Mouse (Mus musculus): ENCODE results near the gene Ttn. TPM values are rescaled to one million over a fixed set of nuclear protein-coding genes. Genes with fewer than 3 reads are reported as not detected.

Gene Ttn
- polyA plus RNA-seq, 1 experiment from 2014 or later = 0.14 TPM

GRCm38 (mm10) chr2:76807284-76807683 lies 175.1 kb downstream of the Ttn start:
- no peaks in the 10 kb centered on the region for H3K36me3 ChIP-seq (ENCODE audit: control insufficient read depth, insufficient read depth, low read length)
- H3K4me2 ChIP-seq (replicated peaks; ENCODE audit: low read depth, low read length) = no peak overlapping the region
- no peak for ATAC-seq (ENCODE audit: insufficient number of reproducible peaks, insufficient read depth, low FRiP score, low read depth)
- no peak overlapping the region for H3K27ac ChIP-seq (ENCODE audit: low read length)
- no peaks in the 10 kb centered on the region for H3K4me1 ChIP-seq (ENCODE audit: control insufficient read depth, insufficient read depth, low read length)
- H3K4me3 ChIP-seq (ENCODE audit: low read depth, low read length) = no peak overlapping the region
- H3K9me3 ChIP-seq (ENCODE audit: control insufficient read depth, low read depth, low read length) = no peaks in the 10 kb centered on the region
- H3K9ac ChIP-seq (replicated peaks; ENCODE audit: low read depth, low read length) = no peak overlapping the region
- H3K27me3 ChIP-seq (ENCODE audit: control insufficient read depth, insufficient read depth, low read length) = no peaks in the 10 kb centered on the region
- WGBS = 83% methylated on average over 7 of the region's 7 CpGs

DNA sequence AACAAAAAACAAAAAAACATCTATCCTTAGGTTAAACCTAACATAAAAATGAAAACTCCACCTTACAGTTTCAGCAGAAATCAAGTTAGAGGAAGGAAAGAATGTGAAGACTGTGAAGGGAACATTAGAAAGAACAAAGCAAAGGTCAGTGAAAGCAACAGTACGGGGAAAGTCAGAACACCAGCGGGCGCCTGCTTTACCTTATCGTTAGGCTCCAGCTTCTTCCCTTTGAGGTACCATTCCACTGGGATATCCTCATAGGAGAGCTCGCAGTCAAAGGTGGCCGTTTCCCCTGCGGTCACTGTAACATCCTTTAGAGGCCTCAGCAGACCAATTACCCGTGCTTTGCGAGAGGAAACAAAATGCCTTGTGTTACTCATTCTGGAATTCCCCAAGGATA lies 175.5 kb downstream of the Ttn start:
- Histone ChIP-seq H3K9ac (replicated peaks; ENCODE audit: low read depth, low read length) (no peak overlapping the region), H3K4me2 (replicated peaks; ENCODE audit: low read depth, low read length) (no peak overlapping the region), H3K36me3 (ENCODE audit: control insufficient read depth, insufficient read depth, low read length) (no peaks in the 10 kb centered on the region), H3K4me1 (ENCODE audit: control insufficient read depth, insufficient read depth, low read length) (no peaks in the 10 kb centered on the region), H3K4me3 (ENCODE audit: low read depth, low read length) (no peak overlapping the region), H3K27ac (ENCODE audit: low read length) (no peak overlapping the region), H3K9me3 (ENCODE audit: control insufficient read depth, low read depth, low read length) (no peaks in the 10 kb centered on the region), H3K27me3 (ENCODE audit: control insufficient read depth, insufficient read depth, low read length) (no peaks in the 10 kb centered on the region)
- 77% methylated on average over 9 of the region's 9 CpGs for WGBS
- ATAC-seq (ENCODE audit: insufficient number of reproducible peaks, insufficient read depth, low FRiP score, low read depth) = no peak

DNA sequence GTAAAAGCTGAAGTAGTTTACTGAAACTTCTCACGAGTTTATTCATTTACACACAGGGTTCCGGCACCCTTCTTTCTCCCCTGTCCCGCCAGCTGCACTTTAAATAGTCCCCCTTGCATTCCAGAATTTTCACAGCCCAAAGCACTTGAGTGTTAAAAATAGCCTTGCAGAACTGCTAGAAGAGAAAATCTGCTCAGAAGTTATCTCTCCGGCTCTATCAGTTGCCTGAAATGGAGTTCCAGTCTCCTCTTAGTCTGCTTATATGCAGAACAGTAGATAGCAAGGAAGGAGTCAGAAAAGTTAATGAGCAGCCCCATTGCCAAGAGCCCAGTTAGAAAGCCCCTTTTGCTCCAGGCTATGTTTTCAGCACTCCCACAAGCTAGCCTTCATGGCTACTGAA lies 176.0 kb downstream of the Ttn start:
- no peak for ATAC-seq (ENCODE audit: insufficient number of reproducible peaks, insufficient read depth, low FRiP score, low read depth)
- Histone ChIP-seq H3K4me1 (ENCODE audit: control insufficient read depth, insufficient read depth, low read length) (no peaks in the 10 kb centered on the region), H3K4me2 (replicated peaks; ENCODE audit: low read depth, low read length) (no peak overlapping the region), H3K27me3 (ENCODE audit: control insufficient read depth, insufficient read depth, low read length) (no peaks in the 10 kb centered on the region), H3K9me3 (ENCODE audit: control insufficient read depth, low read depth, low read length) (no peaks in the 10 kb centered on the region), H3K4me3 (ENCODE audit: low read depth, low read length) (no peak overlapping the region), H3K36me3 (ENCODE audit: control insufficient read depth, insufficient read depth, low read length) (no peaks in the 10 kb centered on the region), H3K9ac (replicated peaks; ENCODE audit: low read depth, low read length) (no peak overlapping the region), H3K27ac (ENCODE audit: low read length) (no peak overlapping the region)
- 62% methylated on average over 4 of the region's 4 CpGs for WGBS

- H3K4me2 ChIP-seq (replicated peaks; ENCODE audit: low read depth, low read length) = no peak overlapping the region
- no peak overlapping the region for H3K4me3 ChIP-seq (ENCODE audit: low read depth, low read length)
- H3K36me3 ChIP-seq (ENCODE audit: control insufficient read depth, insufficient read depth, low read length) = no peaks in the 10 kb centered on the region
- H3K4me1 ChIP-seq (ENCODE audit: control insufficient read depth, insufficient read depth, low read length) = no peaks in the 10 kb centered on the region
- H3K27me3 ChIP-seq (ENCODE audit: control insufficient read depth, insufficient read depth, low read length) = no peaks in the 10 kb centered on the region
- no peak overlapping the region for H3K27ac ChIP-seq (ENCODE audit: low read length)
- WGBS = 74% methylated on average over 5 of the region's 5 CpGs
- no peak overlapping the region for H3K9ac ChIP-seq (replicated peaks; ENCODE audit: low read depth, low read length)
- ATAC-seq (ENCODE audit: insufficient number of reproducible peaks, insufficient read depth, low FRiP score, low read depth) = no peak
- no peaks in the 10 kb centered on the region for H3K9me3 ChIP-seq (ENCODE audit: control insufficient read depth, low read depth, low read length)
These were observed 177.0 kb downstream of the Ttn start for GRCm38 (mm10) chr2:76805191-76805892.

- H3K9ac ChIP-seq (replicated peaks; ENCODE audit: low read depth, low read length) = no peak overlapping the region
- WGBS = 95% methylated on average over 12 of the region's 12 CpGs
- ATAC-seq (ENCODE audit: insufficient number of reproducible peaks, insufficient read depth, low FRiP score, low read depth) = no peak
- no peaks in the 10 kb centered on the region for H3K36me3 ChIP-seq (ENCODE audit: control insufficient read depth, insufficient read depth, low read length)
- peaks cover 6% of the 10 kb centered on the region; the same call in 1 of the 2 replicates for H3K9me3 ChIP-seq (ENCODE audit: control insufficient read depth, low read depth, low read length)
- H3K4me2 ChIP-seq (replicated peaks; ENCODE audit: low read depth, low read length) = no peak overlapping the region
- H3K4me1 ChIP-seq (ENCODE audit: control insufficient read depth, insufficient read depth, low read length) = no peaks in the 10 kb centered on the region
- H3K27ac ChIP-seq (ENCODE audit: low read length) = no peak overlapping the region
- H3K27me3 ChIP-seq (ENCODE audit: control insufficient read depth, insufficient read depth, low read length) = no peaks in the 10 kb centered on the region
- no peak overlapping the region for H3K4me3 ChIP-seq (ENCODE audit: low read depth, low read length)
These were observed 198.2 kb downstream of the Ttn start for GRCm38 (mm10) chr2:76784171-76784570.

- Histone ChIP-seq H3K4me3 (ENCODE audit: low read depth, low read length) (no peak overlapping the region), H3K9ac (replicated peaks; ENCODE audit: low read depth, low read length) (no peak overlapping the region), H3K4me1 (ENCODE audit: control insufficient read depth, insufficient read depth, low read length) (no peaks in the 10 kb centered on the region), H3K4me2 (replicated peaks; ENCODE audit: low read depth, low read length) (no peak overlapping the region), H3K36me3 (ENCODE audit: control insufficient read depth, insufficient read depth, low read length) (no peaks in the 10 kb centered on the region), H3K27ac (ENCODE audit: low read length) (no peak overlapping the region), H3K9me3 (ENCODE audit: control insufficient read depth, low read depth, low read length) (peaks cover 6% of the 10 kb centered on the region; the same call in 1 of the 2 replicates), H3K27me3 (ENCODE audit: control insufficient read depth, insufficient read depth, low read length) (no peaks in the 10 kb centered on the region)
- ATAC-seq (ENCODE audit: insufficient number of reproducible peaks, insufficient read depth, low FRiP score, low read depth) = no peak
- WGBS = 91% methylated on average over 13 of the region's 13 CpGs
These were observed 201.6 kb downstream of the Ttn start for GRCm38 (mm10) chr2:76780792-76781191.

- H3K27me3 ChIP-seq (ENCODE audit: control insufficient read depth, insufficient read depth, low read length) = no peaks in the 10 kb centered on the region
- WGBS = 93% methylated on average over 10 of the region's 10 CpGs
- no peaks in the 10 kb centered on the region for H3K36me3 ChIP-seq (ENCODE audit: control insufficient read depth, insufficient read depth, low read length)
- no peak overlapping the region for H3K27ac ChIP-seq (ENCODE audit: low read length)
- H3K9ac ChIP-seq (replicated peaks; ENCODE audit: low read depth, low read length) = no peak overlapping the region
- no peak for ATAC-seq (ENCODE audit: insufficient number of reproducible peaks, insufficient read depth, low FRiP score, low read depth)
- H3K4me1 ChIP-seq (ENCODE audit: control insufficient read depth, insufficient read depth, low read length) = no peaks in the 10 kb centered on the region
- H3K4me3 ChIP-seq (ENCODE audit: low read depth, low read length) = no peak overlapping the region
- H3K9me3 ChIP-seq (ENCODE audit: control insufficient read depth, low read depth, low read length) = no peaks in the 10 kb centered on the region
- no peak overlapping the region for H3K4me2 ChIP-seq (replicated peaks; ENCODE audit: low read depth, low read length)
These were observed 212.5 kb downstream of the Ttn start for GRCm38 (mm10) chr2:76769831-76770230.

DNA sequence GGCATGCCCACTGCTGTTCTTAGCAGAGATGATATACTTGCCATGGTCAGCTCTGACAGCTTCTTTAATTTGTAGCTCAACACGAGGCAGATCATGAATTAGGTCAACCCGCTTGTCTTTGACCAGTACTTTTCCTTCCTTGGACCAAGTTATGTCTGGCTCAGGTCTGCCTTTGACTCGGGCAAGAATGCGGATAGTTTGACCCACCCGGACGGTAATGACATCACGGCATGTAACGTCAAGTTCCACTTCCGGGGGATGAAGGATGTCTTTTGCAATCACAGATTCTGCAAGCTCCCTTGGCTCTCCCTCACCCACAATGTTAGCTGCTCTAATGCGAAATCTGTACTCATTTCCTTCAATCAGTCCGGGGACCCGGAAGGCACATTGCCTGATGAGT lies 215.1 kb downstream of the Ttn start:
- Histone ChIP-seq H3K27me3 (ENCODE audit: control insufficient read depth, insufficient read depth, low read length) (no peaks in the 10 kb centered on the region), H3K4me2 (replicated peaks; ENCODE audit: low read depth, low read length) (no peak overlapping the region), H3K4me1 (ENCODE audit: control insufficient read depth, insufficient read depth, low read length) (no peaks in the 10 kb centered on the region), H3K9ac (replicated peaks; ENCODE audit: low read depth, low read length) (no peak overlapping the region), H3K27ac (ENCODE audit: low read length) (no peak overlapping the region), H3K9me3 (ENCODE audit: control insufficient read depth, low read depth, low read length) (no peaks in the 10 kb centered on the region), H3K36me3 (ENCODE audit: control insufficient read depth, insufficient read depth, low read length) (no peaks in the 10 kb centered on the region), H3K4me3 (ENCODE audit: low read depth, low read length) (no peak overlapping the region)
- WGBS = 93% methylated on average over 12 of the region's 12 CpGs
- ATAC-seq (ENCODE audit: insufficient number of reproducible peaks, insufficient read depth, low FRiP score, low read depth) = no peak

DNA sequence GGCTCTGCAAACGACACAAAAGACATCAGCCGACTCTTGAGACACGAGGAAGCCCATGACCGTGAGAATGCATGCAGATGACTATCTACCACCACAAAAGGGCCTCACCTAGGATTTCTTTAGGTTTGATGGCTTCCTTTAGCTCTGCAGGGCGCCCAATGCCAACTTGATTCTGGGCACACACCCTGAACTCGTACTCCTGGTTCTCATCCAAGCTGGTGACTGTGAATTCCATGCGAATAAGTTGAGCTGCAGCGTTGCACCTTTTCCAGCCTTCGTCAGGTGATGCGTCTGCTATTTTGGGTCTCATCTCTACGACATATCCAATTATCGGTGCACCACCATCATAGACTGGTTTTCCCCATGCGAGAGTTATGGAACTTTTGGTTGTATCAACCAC lies 217.8 kb downstream of the Ttn start:
- 89% methylated on average over 13 of the region's 13 CpGs for WGBS
- no peak for ATAC-seq (ENCODE audit: insufficient number of reproducible peaks, insufficient read depth, low FRiP score, low read depth)
- Histone ChIP-seq H3K4me1 (ENCODE audit: control insufficient read depth, insufficient read depth, low read length) (no peaks in the 10 kb centered on the region), H3K9ac (replicated peaks; ENCODE audit: low read depth, low read length) (no peak overlapping the region), H3K4me3 (ENCODE audit: low read depth, low read length) (no peak overlapping the region), H3K27ac (ENCODE audit: low read length) (no peak overlapping the region), H3K27me3 (ENCODE audit: control insufficient read depth, insufficient read depth, low read length) (no peaks in the 10 kb centered on the region), H3K36me3 (ENCODE audit: control insufficient read depth, insufficient read depth, low read length) (no peaks in the 10 kb centered on the region), H3K9me3 (ENCODE audit: control insufficient read depth, low read depth, low read length) (no peaks in the 10 kb centered on the region), H3K4me2 (replicated peaks; ENCODE audit: low read depth, low read length) (no peak overlapping the region)
